Mouse (Mus musculus) adrenal gland, postnatal 14 days (tissue): Measurements from ENCODE around the gene Mndal. TPM values are rescaled to one million over a fixed set of nuclear protein-coding genes. Genes with fewer than 3 reads are reported as not detected.
"Not testable (repeated sequence)": the region's sequence is repeated elsewhere in the genome, so short reads cannot be mapped to it uniquely, and the experiment has no call there.

Experiments used
- DNase-seq: peaks from one replicate; pipeline ENCODE4 v3.0.0; 2021; ENCODE audit warnings: mixed read lengths
- long read RNA-seq, 2 experiments: library from polyadenylated mRNA; stranded (forward); transcript quantifications; one replicate each; pipeline ENCODE4 v2.0.0; 2021
- total RNA-seq: library from RNA; stranded (reverse); gene quantifications from 2 replicates; pipeline ENCODE4 v1.2.3, GENCODE M21; 2021

Gene Mndal
- total RNA-seq, result 11.5 and 27.3 TPM in 2 replicates
- long read RNA-seq, experiment 1, partial matches to known transcripts, result 3 of 4 reads
- long read RNA-seq, experiment 1, other reads (novel, unspliced or antisense), result 0 of 4 reads
- long read RNA-seq, experiment 2, partial matches to known transcripts, result 3 of 5 reads
- long read RNA-seq, experiment 2, other reads (novel, unspliced or antisense), result 1 of 5 reads

- not testable (repeated sequence) for DNase-seq
Observed at GRCm38 (mm10) chr1:173941924-173942779, at the start of gene Mndal, which contains the start of gene Ifi203. Gene Mndal (minus strand): TSS chr1:173942491. Gene Ifi203 (minus strand): TSS chr1:173942672.

- not testable (repeated sequence) for DNase-seq
Observed at GRCm38 (mm10) chr1:173982694-173983305, 40.5 kb upstream of the Mndal start, which contains the start of gene Ifi202b. Gene Ifi202b (minus strand): TSS chr1:173982744.

GRCm38 (mm10) chr1:173981038-173981437 is 38.7 kb upstream of the Mndal start:
- not testable (repeated sequence) for DNase-seq

GRCm38 (mm10) chr1:173977622-173978021 is 35.3 kb upstream of the Mndal start:
- no peak for DNase-seq

- no peak for DNase-seq
Observed at GRCm38 (mm10) chr1:173973111-173973510, 30.8 kb upstream of the Mndal start.

DNA sequence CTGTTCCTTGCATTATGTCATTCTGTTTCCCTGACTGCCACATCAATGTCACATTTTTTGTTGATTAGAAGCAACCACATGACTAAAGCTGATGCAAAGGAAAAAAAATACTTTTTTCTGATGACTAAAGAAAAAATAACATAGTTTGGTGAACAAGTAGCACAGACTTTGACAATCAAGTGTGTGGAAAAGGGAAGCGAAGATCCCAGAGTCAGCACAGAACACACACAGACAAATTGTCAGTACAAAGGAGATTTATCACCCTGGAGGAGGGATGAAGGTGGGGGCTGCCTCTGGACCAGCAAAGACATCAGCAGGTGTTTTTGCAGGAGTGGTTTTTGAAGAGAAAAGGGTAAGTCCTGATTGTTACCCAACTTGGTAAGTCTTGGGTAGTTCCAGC is 19.2 kb upstream of the Mndal start:
- DNase-seq, result not testable (repeated sequence)

DNA sequence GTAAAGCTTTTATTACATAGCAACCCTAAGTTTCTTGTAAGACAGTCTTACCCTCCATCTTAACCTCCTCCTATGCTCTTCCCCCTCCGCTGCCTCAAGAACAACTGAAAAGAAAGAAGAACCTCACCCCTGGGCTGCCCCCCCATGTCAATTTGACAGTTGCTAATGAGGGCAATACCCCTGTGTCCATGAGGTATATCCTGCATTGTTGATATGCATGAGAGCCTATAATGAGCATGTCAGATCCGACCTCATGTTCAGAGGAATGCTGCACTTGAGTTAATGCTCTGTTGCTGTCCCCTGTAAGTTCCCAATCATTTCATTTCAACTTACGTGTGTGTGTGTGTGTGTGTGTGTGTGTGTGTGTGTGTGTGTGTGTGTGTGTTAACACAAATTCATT is 17.7 kb upstream of the Mndal start:
- not testable (repeated sequence) for DNase-seq

DNA sequence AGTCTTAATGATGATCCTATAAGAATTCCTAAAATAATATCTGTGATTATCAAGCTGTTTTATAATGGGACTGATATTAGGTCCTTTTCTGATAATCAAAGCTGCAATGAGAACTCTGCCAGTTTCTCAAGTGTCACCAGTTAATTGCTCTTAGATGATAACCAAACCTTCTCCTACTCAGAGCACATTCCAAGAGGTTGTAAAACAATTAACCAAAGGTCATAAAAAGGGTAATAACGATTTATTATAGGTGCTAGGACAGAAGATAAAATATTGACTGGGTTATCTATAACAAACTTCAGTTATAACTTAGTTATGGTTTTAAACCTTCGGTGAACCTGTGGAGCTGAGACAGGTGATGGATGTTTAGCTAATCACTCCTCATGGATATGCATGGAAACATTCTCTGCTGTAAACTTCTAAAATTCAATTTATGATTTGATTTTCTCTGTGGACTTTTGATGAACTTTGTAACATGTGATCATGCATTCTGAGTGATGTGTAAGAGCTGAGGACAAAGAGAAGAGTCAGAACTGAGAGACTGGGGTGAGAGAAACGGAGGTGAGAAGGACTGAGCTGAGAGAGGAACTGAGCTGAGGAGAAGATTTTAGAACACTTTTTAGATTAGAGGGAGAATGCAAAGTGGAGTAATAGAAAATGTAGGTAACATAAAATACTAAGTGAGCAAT is 13.7 kb upstream of the Mndal start:
- DNase-seq, result not testable (repeated sequence)

- DNase-seq, result no peak
Observed at GRCm38 (mm10) chr1:173955071-173955796, 12.9 kb upstream of the Mndal start.

DNA sequence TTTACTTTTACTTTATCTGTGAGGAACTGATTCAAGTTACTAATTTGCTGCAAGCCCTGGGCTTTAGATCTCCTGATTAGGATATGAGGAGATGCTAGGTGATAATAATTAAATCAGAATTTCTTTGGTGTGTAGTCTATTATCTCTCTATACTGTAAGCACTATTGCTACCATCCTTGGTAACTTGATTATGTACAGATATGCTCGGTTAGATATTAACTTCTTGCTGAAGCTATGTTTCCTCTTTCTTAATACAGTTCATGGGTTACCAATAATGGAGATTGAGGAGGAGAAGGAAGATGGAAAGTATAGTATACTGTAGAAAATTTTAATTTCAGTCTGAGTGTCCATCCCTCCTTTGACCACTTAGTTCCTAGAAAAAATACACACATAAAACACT is 11.3 kb upstream of the Mndal start:
- DNase-seq, result no peak

- DNase-seq, result not testable (repeated sequence)
Observed at GRCm38 (mm10) chr1:173949044-173949443, 6.8 kb upstream of the Mndal start.

DNA sequence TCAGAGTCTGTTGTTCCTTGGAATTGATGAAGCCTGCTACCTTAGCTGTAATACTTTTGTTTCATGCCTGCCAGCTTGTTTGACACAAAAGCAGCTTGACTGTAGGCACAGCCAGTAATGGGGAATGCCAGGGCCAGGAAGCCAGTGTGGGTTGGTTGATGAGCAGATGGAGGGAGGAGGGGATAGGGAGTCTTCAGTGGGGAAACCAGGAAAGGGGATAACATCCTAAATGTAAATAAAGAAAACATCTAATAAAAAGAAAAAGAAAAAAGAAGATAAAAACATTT is 432 bp upstream of the Mndal start:
- not testable (repeated sequence) for DNase-seq

DNA sequence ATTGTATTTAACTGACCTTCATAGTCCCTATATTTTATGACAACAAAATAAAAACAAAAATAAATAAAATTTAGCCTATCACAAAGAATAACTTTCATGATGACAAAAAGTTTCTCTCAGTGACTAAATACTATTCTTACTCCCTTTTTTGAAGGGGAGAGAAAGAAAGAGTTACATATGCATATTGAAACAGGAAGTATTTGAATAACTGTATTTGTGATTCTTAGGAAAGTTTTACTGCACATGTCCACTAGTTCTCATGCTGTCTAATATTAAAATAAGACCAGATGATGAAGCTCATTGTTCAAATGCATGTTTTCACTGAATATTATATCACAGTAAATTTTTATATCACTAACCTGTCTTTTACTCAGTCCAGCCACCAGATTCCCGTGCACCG is 769 bp downstream of the Mndal start:
- not testable (repeated sequence) for DNase-seq

DNA sequence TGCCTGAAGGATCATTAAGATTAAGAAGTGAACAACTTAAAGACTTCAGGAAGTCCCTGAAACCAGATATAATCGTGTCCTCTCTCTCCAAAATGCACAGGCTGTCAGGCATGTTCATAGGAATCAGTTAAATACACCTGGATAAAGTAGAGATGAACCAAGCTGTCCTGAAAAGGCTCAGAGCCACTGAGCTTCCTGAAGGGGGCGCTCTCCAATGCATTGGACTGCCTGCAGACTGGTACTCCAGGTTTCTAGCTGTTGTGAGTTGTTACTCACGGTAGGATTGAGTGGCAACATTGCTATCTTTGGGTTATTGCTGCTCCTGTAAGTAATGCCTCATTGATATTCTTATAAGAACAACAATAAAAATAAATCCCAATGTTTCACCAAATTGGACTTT is 23.0 kb downstream of the Mndal start:
- DNase-seq, result not testable (repeated sequence)

DNA sequence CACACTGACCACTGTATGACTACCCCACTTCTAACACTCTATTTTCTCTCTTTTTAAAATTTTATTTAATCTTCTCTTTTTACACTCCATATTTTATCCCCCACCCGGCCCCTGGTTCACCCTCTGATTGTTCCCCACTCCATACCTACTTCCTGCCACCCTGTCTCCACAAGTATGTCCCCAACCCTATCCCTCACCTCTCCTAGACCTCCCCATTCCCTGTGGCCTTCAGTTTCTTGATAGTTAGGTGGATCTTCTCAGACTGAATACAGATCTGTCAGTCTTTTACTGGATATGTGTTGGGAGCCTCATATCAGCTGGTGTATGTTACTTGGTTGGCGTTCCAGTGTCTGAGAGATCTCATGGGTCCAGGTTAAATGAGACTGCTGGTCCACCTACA is 27.7 kb downstream of the Mndal start:
- no peak for DNase-seq

GRCm38 (mm10) chr1:173913256-173913791 is 29.0 kb downstream of the Mndal start:
- not testable (repeated sequence) for DNase-seq

DNA sequence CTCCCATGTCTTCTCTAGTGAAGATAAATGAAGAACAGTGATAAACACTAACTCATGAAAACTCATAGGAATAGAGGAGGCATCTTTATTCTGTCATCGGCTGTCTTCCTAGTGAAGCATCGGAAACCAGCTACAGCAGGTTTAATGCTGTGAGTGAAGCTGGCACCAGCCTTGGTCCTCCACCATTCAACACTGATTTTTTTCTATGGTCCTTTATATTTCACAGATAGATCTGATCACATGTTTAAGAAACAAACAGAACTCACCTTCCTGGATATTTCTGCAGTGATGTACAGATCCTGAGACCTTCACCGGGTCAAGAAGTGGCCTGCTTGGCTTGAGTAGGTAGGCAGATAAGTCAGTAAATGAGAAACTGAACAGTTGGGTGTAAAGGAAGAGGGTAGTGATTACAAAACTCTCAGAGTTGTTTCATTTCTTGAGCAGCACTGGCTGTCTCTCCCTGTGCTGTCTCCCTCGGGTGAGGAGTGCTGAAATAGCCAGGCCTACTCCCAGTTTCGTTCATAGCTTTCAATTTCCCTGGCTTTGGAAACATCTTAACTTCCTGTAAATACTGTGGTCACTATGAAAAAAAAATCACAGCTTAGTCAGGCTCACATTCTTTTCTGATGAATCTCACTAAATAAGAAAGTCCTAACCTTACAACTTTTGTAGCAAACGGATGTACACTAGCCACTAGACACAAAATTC is 29.6 kb downstream of the Mndal start, which contains the start of gene Ifi211:
Gene Ifi211 (minus strand): TSS at position 499 of the 708 bp plus-strand sequence.
- not testable (repeated sequence) for DNase-seq

DNA sequence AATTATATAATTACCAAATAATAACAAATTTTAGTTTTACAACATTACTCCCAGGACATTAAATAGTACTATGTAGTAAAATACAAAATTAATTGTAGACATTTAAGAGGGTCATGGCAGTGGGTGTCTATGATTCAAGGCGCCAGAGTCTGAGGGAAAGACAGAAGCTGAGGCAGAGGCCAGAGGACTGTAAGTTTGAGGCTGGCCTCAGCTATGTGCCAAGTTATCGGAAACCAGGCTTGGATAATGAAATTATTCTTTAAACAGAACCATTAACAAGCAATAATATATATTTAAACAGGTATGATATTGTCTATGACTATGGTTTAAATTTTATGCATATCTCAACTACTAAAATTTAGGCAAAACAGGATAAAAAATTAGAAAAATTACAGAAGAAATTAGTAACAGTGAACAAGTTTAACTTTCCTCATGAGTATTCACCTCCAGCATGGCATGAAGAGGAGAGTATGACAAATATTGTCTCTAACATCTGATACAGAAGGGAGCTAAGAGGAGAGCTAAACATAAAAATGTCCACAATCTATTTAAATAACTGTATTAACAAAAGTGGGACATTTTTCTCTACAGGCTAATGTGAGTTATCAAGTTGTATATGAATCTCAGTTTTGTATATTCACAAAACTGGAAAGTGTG is 30.4 kb downstream of the Mndal start:
- no peak for DNase-seq

DNA sequence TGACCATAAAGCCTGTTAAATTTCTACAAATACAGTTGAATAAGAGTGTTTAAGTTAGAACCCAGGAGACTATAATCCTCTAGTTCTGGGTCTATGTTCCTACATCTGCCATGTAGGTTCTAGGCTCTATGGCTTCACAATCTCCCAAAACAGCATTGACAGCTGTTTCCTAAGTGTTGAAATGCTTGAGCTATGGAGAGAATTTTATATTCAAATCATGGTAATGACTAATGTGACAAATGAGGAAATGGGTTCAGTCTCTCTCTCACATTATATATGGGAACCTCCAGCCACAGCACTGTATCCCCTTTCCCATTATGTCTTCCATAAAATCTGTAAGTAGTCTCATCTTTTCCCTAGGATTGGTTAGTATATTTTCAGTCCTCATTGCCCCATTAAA is 33.9 kb downstream of the Mndal start:
- DNase-seq, result not testable (repeated sequence)

DNA sequence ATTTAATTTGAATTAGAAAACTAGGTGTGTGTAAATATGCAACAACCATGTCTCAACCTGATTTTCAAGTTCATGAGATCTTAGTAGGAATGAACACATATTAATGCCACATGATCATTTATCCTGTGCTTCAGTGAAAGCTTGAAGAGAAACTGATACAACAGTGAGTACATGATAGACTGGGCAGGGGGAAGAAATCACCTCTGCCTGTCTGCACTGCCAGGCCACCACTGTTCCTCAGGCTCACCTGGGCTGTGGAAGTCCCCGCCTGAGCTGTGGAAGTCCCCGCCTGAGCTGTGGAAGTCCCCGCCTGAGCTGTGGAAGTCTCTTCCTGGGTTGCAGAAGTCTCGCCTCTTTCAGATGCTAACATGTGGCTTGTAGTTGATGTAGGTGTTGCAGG is 36.4 kb downstream of the Mndal start:
- not testable (repeated sequence) for DNase-seq
